Mouse (Mus musculus): Measurements from ENCODE around the gene Hist2h3b. TPM values are rescaled to one million over a fixed set of nuclear protein-coding genes. Genes with fewer than 3 reads are reported as not detected.

Gene Hist2h3b
- polyA plus RNA-seq (2012; rRNA removed) = 30.7 and 34.8 TPM in 2 replicates

GRCm38 (mm10) chr3:96268051-96268775 lies at the start of gene Hist2h3b:
Gene Hist2h3b, plus strand, starts transcription at chr3:96268654.

GRCm38 (mm10) chr3:96219661-96220130 lies 48.8 kb upstream of the Hist2h3b start, which contains the start of the genes Bola1 and Hist2h2ab:
Gene Bola1, minus strand, starts transcription at chr3:96219709.
Gene Hist2h2ab, plus strand, starts transcription at chr3:96219865.

GRCm38 (mm10) chr3:96220765-96221639 lies 47.5 kb upstream of the Hist2h3b start, which contains the start of the genes Hist2h2ac and Hist2h2be:
Gene Hist2h2ac, minus strand, starts transcription at chr3:96220880.
Gene Hist2h2be, plus strand, starts transcription at chr3:96221119.

GRCm38 (mm10) chr3:96238954-96239793 lies 29.3 kb upstream of the Hist2h3b start, which contains the start of gene Hist2h3c2:
Gene Hist2h3c2, minus strand, starts transcription at chr3:96239127.

GRCm38 (mm10) chr3:96239949-96240798 lies 28.3 kb upstream of the Hist2h3b start, which contains the start of gene Hist2h2aa2:
Gene Hist2h2aa2, minus strand, starts transcription at chr3:96240276.

GRCm38 (mm10) chr3:96245003-96245886 lies 23.2 kb upstream of the Hist2h3b start, which contains the start of gene Hist2h2aa1:
Gene Hist2h2aa1, plus strand, starts transcription at chr3:96245497.

GRCm38 (mm10) chr3:96246427-96246856 lies 22.0 kb upstream of the Hist2h3b start, which contains the start of gene Hist2h3c1:
Gene Hist2h3c1, plus strand, starts transcription at chr3:96246685.

GRCm38 (mm10) chr3:96262979-96263550 lies 5.4 kb upstream of the Hist2h3b start, which contains the start of gene Hist2h4:
Gene Hist2h4, minus strand, starts transcription at chr3:96263311.

GRCm38 (mm10) chr3:96269511-96270474 lies 1.3 kb downstream of the Hist2h3b start, which contains the start of gene Hist2h2bb:
Gene Hist2h2bb, plus strand, starts transcription at chr3:96269752.

GRCm38 (mm10) chr3:96293787-96294186 lies 25.3 kb downstream of the Hist2h3b start, which contains the start of gene Fcgr1:
Gene Fcgr1, minus strand, starts transcription at chr3:96293969.

Other genes with a start within 250 kb of the Hist2h3b start
- gene Vps45, start 210.2 kb upstream of the Hist2h3b start, polyA plus RNA-seq (2012; rRNA removed) = 4.7 and 5.3 TPM in 2 replicates
- gene Otud7b, start 164.1 kb upstream of the Hist2h3b start, polyA plus RNA-seq (2012; rRNA removed) = 3.6 and 3.7 TPM in 2 replicates
- 9.6 and 12.3 TPM in 2 replicates for gene Mtmr11, start 106.7 kb upstream of the Hist2h3b start, polyA plus RNA-seq (2012; rRNA removed)
- 26.1 and 26.7 TPM in 2 replicates for gene Sf3b4, start 96.3 kb upstream of the Hist2h3b start, polyA plus RNA-seq (2012; rRNA removed)
- 0.30 and 0.41 TPM in 2 replicates for gene Sv2a, start 87.5 kb upstream of the Hist2h3b start, polyA plus RNA-seq (2012; rRNA removed)
- gene Bola1, start 48.9 kb upstream of the Hist2h3b start, polyA plus RNA-seq (2012; rRNA removed) = 29.2 and 31.1 TPM in 2 replicates
- 0.42 and 0.82 TPM in 2 replicates for gene Hist2h2ab, start 48.8 kb upstream of the Hist2h3b start, polyA plus RNA-seq (2012; rRNA removed)
- 7.7 and 8.1 TPM in 2 replicates for gene Hist2h2ac, start 47.8 kb upstream of the Hist2h3b start, polyA plus RNA-seq (2012; rRNA removed)
- 8.3 and 14.1 TPM in 2 replicates for gene Hist2h2be, start 47.5 kb upstream of the Hist2h3b start, polyA plus RNA-seq (2012; rRNA removed)
- gene Hist2h3c2, start 29.5 kb upstream of the Hist2h3b start, polyA plus RNA-seq (2012; rRNA removed) = 31.1 and 37.7 TPM in 2 replicates
- gene Hist2h2aa2, start 28.4 kb upstream of the Hist2h3b start, polyA plus RNA-seq (2012; rRNA removed) = 39.3 and 40.4 TPM in 2 replicates
- 83.3 and 119 TPM in 2 replicates for gene Hist2h2aa1, start 23.2 kb upstream of the Hist2h3b start, polyA plus RNA-seq (2012; rRNA removed)
- gene Hist2h3c1, start 22.0 kb upstream of the Hist2h3b start, polyA plus RNA-seq (2012; rRNA removed) = 1.9 and 8.4 TPM in 2 replicates
- gene Hist2h4, start 5.3 kb upstream of the Hist2h3b start, polyA plus RNA-seq (2012; rRNA removed) = 4.5 and 4.7 TPM in 2 replicates
- 7.1 and 7.9 TPM in 2 replicates for gene Hist2h2bb, start 1.1 kb downstream of the Hist2h3b start, polyA plus RNA-seq (2012; rRNA removed)
- 9.7 and 11.7 TPM in 2 replicates for gene Fcgr1, start 25.3 kb downstream of the Hist2h3b start, polyA plus RNA-seq (2012; rRNA removed)
- 0.05 and 0.07 TPM in 2 replicates for gene BC107364, start 183.7 kb downstream of the Hist2h3b start, polyA plus RNA-seq (2012; rRNA removed)

Data from liver, embryonic 18 days (tissue).